Mouse (Mus musculus) heart, adult 2 months (tissue): ENCODE measurements at regions not wholly inside any gene's neighbourhood (a gene's known extent, or its start where the extent isn't known, plus 50 kb on each side); places are given as distances from the start of the nearest gene placed in this dataset.

Experiments
- DNase-seq, 2 experiments: peaks; one replicate each; pipeline ENCODE4 v3.0.0; 2021
- H3K27ac ChIP-seq: fragments of 200-600 bp; 2 replicates; pipeline ENCODE4 v1.8.1; 2022
- H3K27me3 ChIP-seq: fragments of 200-500 bp; 2 replicates; pipeline ENCODE4 v1.6.1; 2012; ENCODE audit warnings: mild to moderate bottlenecking, low read length, inconsistent platforms, mixed read lengths; ENCODE audit not compliant: control insufficient read depth, insufficient read depth
- H3K36me3 ChIP-seq: fragments of 200-500 bp; 2 replicates; pipeline ENCODE4 v1.6.1; 2012; ENCODE audit warnings: low read length, inconsistent platforms; ENCODE audit not compliant: control insufficient read depth, insufficient read depth
- H3K4me1 ChIP-seq: fragments of 200-500 bp; 2 replicates; pipeline ENCODE4 v1.6.1; 2011; ENCODE audit warnings: low read length; ENCODE audit not compliant: control insufficient read depth, insufficient read depth
- H3K4me3 ChIP-seq: fragments of 200-600 bp; 2 replicates; pipeline ENCODE4 v1.8.1; 2022
- H3K79me2 ChIP-seq: fragments of 200-500 bp; replicated peaks from 2 replicates; pipeline ENCODE4 v1.6.1; 2012; ENCODE audit warnings: mild to moderate bottlenecking, inconsistent platforms, low read length, moderate library complexity, mixed read lengths; ENCODE audit not compliant: control insufficient read depth, insufficient read depth
- H3K9ac ChIP-seq: fragments of 200-500 bp; 2 replicates; pipeline ENCODE4 v1.6.1; 2012; ENCODE audit warnings: low read depth, mild to moderate bottlenecking, control low read depth, inconsistent platforms, low read length, mixed read lengths
- CTCF ChIP-seq: fragments of 200-600 bp; IDR thresholded peaks from 2 replicates; pipeline ENCODE4 v1.8.1; 2022; ENCODE audit warnings: antibody characterized with exemption, mild to moderate bottlenecking, moderate library complexity
- EP300 ChIP-seq: fragments of 200-500 bp; IDR thresholded peaks from 2 replicates; pipeline ENCODE4 v1.6.1; 2011; ENCODE audit warnings: low read depth, low read length, control low read depth; ENCODE audit not compliant: insufficient read depth
- POLR2A ChIP-seq: fragments of 200-500 bp; IDR thresholded peaks from 2 replicates; pipeline ENCODE4 v1.6.1; 2011; ENCODE audit warnings: mild to moderate bottlenecking, low read depth, low read length, control low read depth; ENCODE audit not compliant: insufficient read depth
- WGBS: fragments of 180-500 bp; shearing (Covaris S2); methylation state at CpG from one replicate; pipeline ENCODE4 v1.1.7; 2018; 5-methylcytosine and 5-hydroxymethylcytosine counted together
- intact Hi-C: fragments of 180-260 bp; cut with DNase I; formaldehyde crosslinking; loops from one replicate; pipeline ENCODE4 v1.15.1; 2025

DNA sequence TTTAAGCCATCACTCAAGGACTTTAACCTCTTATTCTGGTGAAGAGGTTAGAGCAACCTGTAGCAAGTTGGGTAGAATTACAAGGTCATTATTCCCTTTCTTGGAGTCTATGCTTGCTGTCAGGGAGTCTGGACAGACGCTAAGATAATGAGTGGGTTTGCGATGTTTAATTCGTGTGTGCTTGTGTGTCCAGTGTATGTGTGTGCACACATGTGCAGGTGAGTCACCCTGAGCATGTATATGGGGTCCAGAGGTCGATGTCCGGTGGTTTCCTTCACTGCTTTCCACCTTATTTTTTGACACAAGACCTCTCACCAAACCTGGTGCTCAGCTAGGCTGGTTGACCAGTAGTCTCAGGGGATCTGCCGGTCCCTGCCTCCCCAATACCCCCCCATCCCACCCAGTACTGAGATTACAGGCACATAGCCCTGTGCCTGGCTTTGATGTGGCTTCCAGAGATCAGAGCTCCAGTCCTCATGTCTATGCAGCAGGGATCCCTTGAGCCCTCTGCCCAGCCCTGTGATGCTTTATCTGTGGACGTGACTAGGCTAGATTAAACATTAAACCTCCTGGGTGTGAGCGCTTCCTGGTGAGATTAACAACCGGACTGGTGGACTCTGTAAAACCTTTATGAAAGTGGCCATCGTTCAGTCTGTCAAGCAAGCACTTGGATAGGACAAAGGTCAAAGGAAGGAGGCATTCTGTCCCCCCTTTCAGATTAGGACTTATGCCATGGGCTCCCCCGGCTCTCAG, 74.4 kb upstream of the Tmem45b start:
- intact Hi-C loops = no loop called here
- WGBS = 63% methylated on average over 11 of the region's 11 CpGs
- Histone ChIP-seq H3K27me3 (no peaks in the 10 kb centered on the region), H3K79me2 (no peaks in the 10 kb centered on the region), H3K9ac (no peak overlapping the region), H3K4me3 (no peak overlapping the region), H3K36me3 (no peaks in the 10 kb centered on the region), H3K27ac (no peak overlapping the region), H3K4me1 (no peaks in the 10 kb centered on the region)
- DNase-seq = no peak
- TF ChIP-seq EP300 = no peak
- TF ChIP-seq POLR2A = no peak
- no peak for TF ChIP-seq CTCF

DNA sequence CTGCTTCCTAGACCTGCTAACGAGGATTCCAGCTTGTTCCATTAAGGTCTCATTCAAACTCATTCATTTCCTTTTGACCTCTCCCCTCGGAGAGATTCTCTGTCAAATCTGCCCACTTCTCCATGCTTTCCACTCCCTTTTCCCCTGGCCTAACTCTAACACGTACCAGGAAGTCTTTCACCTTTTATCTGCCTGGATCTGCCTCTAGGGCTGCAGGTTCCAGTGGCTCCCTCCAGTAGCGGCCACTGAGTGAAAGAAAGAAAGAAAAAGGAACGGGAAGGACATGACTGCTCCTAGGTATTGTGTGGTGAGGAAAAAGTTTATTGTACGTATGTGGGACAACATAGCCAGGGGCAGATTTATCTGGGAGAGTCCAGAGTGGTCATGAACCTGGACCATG, 64.8 kb upstream of the Tmem45b start:
- no peaks in the 10 kb centered on the region for H3K79me2 ChIP-seq
- 47% methylated on average over 6 of the region's 6 CpGs for WGBS
- TF ChIP-seq CTCF = no peak
- no peak for TF ChIP-seq EP300
- DNase-seq = no peak
- intact Hi-C loops = no loop called here
- no peak overlapping the region for H3K9ac ChIP-seq
- no peaks in the 10 kb centered on the region for H3K4me1 ChIP-seq
- H3K27me3 ChIP-seq = no peaks in the 10 kb centered on the region
- no peaks in the 10 kb centered on the region for H3K36me3 ChIP-seq
- no peak overlapping the region for H3K27ac ChIP-seq
- no peak overlapping the region for H3K4me3 ChIP-seq

DNA sequence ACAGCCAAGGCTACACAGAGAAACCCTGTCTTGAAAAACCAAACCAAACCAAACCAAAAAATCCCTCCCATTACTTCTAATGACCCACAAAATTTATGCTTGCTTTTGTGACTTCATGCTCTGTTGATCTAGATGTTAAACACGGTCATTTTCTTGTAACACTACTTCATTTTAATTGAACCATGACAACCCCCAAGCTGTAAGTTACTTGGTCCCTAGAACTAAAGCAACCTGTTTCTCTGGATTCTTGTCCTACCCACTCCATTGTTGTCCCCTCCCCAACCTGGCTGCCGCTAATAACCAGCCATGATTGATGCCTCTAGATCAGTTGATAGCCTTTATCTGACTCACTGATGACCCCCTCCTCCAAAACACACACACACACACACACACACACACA, 63.0 kb upstream of the Tmem45b start:
- Histone ChIP-seq H3K4me3 (no peak overlapping the region), H3K27me3 (no peaks in the 10 kb centered on the region), H3K4me1 (no peaks in the 10 kb centered on the region), H3K79me2 (no peaks in the 10 kb centered on the region), H3K36me3 (no peaks in the 10 kb centered on the region), H3K9ac (no peak overlapping the region), H3K27ac (no peak overlapping the region)
- TF ChIP-seq EP300 (no peak), POLR2A (no peak), CTCF (no peak)
- 91% methylated on average over 2 of the region's 2 CpGs for WGBS
- intact Hi-C loops = no loop called here
- no peak for DNase-seq
